Mouse (Mus musculus) heart, embryonic 14.5 days (tissue): Measurements from ENCODE around the gene Brsk2. TPM values are rescaled to one million over a fixed set of nuclear protein-coding genes. Genes with fewer than 3 reads are reported as not detected.

Experiments used
- ATAC-seq: fragments of 200-750 bp; cut with Nextera tagmentation; 2 replicates; pipeline ENCODE4 v1.8.0; 2017; ENCODE audit warnings: low read depth, moderate TSS enrichment; ENCODE audit not compliant: insufficient number of reproducible peaks, insufficient read depth, low FRiP score
- H3K27ac ChIP-seq, 2 experiments: fragments of 200-500 bp in 1 of 2; fragments of 300-500 bp in 1 of 2; sonication (generic) in 1 of 2; replicated peaks in 1 of 2; 2 replicates each; pipeline ENCODE4 v1.5.1; 2012 to 2014; ENCODE audit warnings: low read depth in 2 of 2, low read length in 2 of 2, control low read depth in 1 of 2, mild to moderate bottlenecking in 1 of 2, mixed read lengths in 1 of 2; ENCODE audit not compliant: control insufficient read depth in 1 of 2, insufficient read depth in 1 of 2
- H3K27me3 ChIP-seq: fragments of 300-500 bp; sonication (generic); 2 replicates; pipeline ENCODE4 v1.6.1; 2014; ENCODE audit warnings: mild to moderate bottlenecking, low read length, control low read depth; ENCODE audit not compliant: control insufficient read depth, insufficient read depth
- H3K36me3 ChIP-seq: fragments of 300-500 bp; sonication (generic); 2 replicates; pipeline ENCODE4 v1.6.1; 2014; ENCODE audit warnings: mild to moderate bottlenecking, control low read depth, low read length, mixed read lengths; ENCODE audit not compliant: control insufficient read depth, insufficient read depth
- H3K4me1 ChIP-seq, 2 experiments: fragments of 200-500 bp in 1 of 2; fragments of 300-500 bp in 1 of 2; sonication (generic) in 1 of 2; 2 replicates each; pipeline ENCODE4 v1.6.1; 2012 to 2014; ENCODE audit warnings: low read length in 2 of 2, control low read depth in 1 of 2, mixed read lengths in 1 of 2; ENCODE audit not compliant: control insufficient read depth in 2 of 2, insufficient read depth in 2 of 2
- H3K4me2 ChIP-seq: fragments of 300-500 bp; sonication (generic); 2 replicates; pipeline ENCODE4 v1.6.1; 2014; ENCODE audit warnings: mild to moderate bottlenecking, low read length
- H3K4me3 ChIP-seq, 2 experiments: fragments of 200-500 bp in 1 of 2; fragments of 300-500 bp in 1 of 2; sonication (generic) in 1 of 2; 2 replicates each; pipeline ENCODE4 v1.5.1; 2012 to 2014; ENCODE audit warnings: low read length in 2 of 2, mild to moderate bottlenecking in 2 of 2, control low read depth in 1 of 2, low read depth in 1 of 2, moderate library complexity in 1 of 2; ENCODE audit not compliant: control insufficient read depth in 1 of 2, insufficient read depth in 1 of 2
- H3K9ac ChIP-seq: fragments of 300-500 bp; sonication (generic); 2 replicates; pipeline ENCODE4 v1.6.1; 2014; ENCODE audit warnings: mild to moderate bottlenecking, low read length
- H3K9me3 ChIP-seq: fragments of 300-500 bp; sonication (generic); 2 replicates; pipeline ENCODE4 v1.6.1; 2016; ENCODE audit warnings: low read length, control low read depth; ENCODE audit not compliant: control insufficient read depth
- WGBS: fragments of 180-500 bp; shearing (Covaris S2); extraction: QIAGEN DNeasy Blood & Tissue Kit; methylation state at CpG from one replicate; pipeline ENCODE4 v1.1.7; 2014; 5-methylcytosine and 5-hydroxymethylcytosine counted together
- polyA plus RNA-seq: library from polyadenylated mRNA; unstranded; fragments of >200 nt; fragmentation: Nextera tagmentation; extraction: Ambion mirVana; gene quantifications from 2 replicates; pipeline ENCODE4 v1.2.1, GENCODE M21; 2014

Brsk2 gene
- polyA plus RNA-seq, 1 experiment from 2014 or later = 0.27 TPM

DNA sequence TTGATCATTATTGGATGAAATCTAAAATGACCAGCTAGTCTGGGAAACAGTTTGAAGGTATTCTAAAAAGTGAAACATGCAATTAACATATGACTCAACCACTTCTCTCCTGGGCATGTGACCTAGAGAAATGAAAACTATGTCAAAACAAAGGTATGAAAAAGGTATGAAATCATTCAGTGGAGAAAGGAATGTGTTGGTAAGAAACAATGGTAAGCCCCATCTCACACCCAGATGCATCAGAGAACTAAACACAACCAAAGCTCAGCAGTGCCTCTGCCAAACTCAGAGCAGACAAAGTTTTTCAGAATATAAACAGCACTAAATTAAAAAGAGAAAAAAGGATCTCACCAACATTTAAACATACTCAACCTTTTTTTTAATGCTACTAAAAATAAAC, 80.5 kb downstream of the Brsk2 start:
- no peak for ATAC-seq
- Histone ChIP-seq H3K4me3 (no peak overlapping the region), H3K9me3 (no peaks in the 10 kb centered on the region), H3K27me3 (no peaks in the 10 kb centered on the region), H3K4me1 (peaks cover 15 to 35% of the 10 kb centered on the region in 2 experiments), H3K36me3 (no peaks in the 10 kb centered on the region), H3K4me2 (no peak overlapping the region), H3K27ac (no peak overlapping the region), H3K9ac (no peak overlapping the region)

DNA sequence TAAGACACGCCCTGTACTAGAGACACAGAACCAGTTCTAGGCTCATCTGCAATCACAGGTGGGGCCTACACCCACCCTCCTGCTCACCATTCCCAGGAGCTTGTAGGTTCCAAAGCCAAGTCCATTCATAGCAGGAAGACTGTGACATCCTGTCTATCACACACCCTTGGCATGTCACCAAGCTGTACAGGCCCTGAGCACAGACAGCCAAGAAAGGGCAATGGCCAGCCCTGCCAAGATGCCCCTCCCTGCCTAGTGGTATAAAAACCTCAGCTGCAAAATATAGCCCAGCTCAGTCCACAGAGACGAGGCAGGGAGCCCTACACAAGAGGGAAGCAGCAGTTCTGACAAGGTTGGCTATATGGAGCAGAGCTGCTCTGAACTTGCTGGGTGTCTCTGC, 84.6 kb downstream of the Brsk2 start:
- H3K4me3 ChIP-seq = no peak overlapping the region
- no peak overlapping the region for H3K9ac ChIP-seq
- no peaks in the 10 kb centered on the region for H3K36me3 ChIP-seq
- H3K9me3 ChIP-seq = no peaks in the 10 kb centered on the region
- H3K27me3 ChIP-seq = no peaks in the 10 kb centered on the region
- H3K4me2 ChIP-seq = no peak overlapping the region
- peak; percentile 33; the same call in 1 of the 2 replicates for ATAC-seq
- H3K27ac ChIP-seq = no peak overlapping the region
- WGBS = 52% methylated on average over 2 of the region's 2 CpGs
- peaks cover 5 to 29% of the 10 kb centered on the region in 2 experiments for H3K4me1 ChIP-seq

DNA sequence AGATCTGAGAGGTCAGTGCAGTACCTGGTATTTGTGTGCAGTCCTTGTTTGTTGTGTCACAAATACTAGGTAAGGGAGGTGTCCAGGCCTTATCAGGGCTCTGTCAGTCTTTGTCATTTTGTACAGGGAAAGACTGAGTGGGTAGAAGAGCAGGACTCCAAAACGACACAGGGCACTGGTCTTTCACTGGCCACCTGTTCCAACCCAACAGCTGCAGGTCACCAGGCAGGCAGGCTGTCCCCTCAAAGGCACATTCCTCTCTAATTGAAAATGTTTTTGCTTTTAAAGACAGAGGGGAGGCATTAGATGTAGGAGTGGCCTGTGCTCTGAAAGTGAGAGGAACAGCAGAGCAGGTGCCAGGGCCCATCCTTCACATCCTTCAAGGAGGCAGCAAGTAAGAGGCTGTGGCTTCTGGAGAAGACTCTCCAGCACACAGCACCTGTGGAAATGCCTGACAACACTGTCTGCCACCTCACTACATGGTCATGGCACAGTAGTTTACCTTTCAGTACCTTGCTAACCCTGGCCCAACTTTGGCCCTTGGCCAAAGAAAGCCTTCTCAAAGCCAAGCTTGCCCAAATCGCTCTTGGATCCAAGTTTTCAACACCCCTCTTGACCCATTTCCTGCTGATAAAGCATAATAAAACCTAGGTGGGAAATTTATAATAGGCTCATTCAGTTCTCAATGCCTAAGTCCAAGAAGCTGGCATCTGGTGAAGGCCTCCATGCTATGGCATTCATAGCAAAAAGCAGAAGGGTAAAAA, 85.7 kb downstream of the Brsk2 start:
- Histone ChIP-seq H3K4me1 (peaks cover 5 to 31% of the 10 kb centered on the region in 2 experiments), H3K9me3 (no peaks in the 10 kb centered on the region), H3K4me3 (no peak overlapping the region), H3K36me3 (no peaks in the 10 kb centered on the region), H3K27ac (no peak overlapping the region), H3K4me2 (no peak overlapping the region), H3K9ac (no peak overlapping the region), H3K27me3 (no peaks in the 10 kb centered on the region)
- WGBS = 38% methylated on average over 2 of the region's 2 CpGs
- no peak for ATAC-seq

DNA sequence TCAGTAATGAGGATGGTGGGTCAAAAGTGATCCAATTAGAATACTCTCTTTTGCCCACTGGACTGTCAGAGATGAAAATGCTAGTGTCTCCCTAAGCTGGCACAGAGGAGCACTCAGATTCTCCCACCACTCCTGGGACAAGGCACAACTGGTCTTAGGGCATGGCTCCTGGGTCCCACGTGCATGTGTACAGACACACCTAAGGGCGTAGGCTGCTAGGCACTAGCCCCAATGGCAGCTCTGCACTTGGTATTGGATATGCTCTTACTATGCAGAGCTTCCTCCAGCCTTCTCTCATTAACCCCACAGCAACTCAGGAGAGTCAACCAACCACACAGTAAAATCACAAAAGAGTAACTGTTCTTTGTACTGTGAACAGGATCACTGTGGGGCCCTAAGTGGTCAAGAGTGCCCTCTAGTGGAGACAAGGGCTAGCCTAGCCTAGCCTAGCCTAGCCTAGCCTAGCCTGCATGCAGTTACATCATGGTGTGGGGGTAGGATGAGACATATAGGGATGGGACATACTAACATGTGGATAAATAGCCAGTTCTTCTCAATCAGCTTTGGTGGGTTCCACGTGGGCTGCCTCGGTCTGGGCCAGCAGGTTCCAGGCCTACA, 88.1 kb downstream of the Brsk2 start:
- Histone ChIP-seq H3K9me3 (no peaks in the 10 kb centered on the region), H3K4me3 (no peak overlapping the region), H3K36me3 (no peaks in the 10 kb centered on the region), H3K9ac (no peak overlapping the region), H3K4me1 (peaks cover 5 to 26% of the 10 kb centered on the region in 2 experiments), H3K4me2 (no peak overlapping the region), H3K27me3 (no peaks in the 10 kb centered on the region), H3K27ac (no peak overlapping the region)
- no peak for ATAC-seq
- 71% methylated on average over 4 of the region's 4 CpGs for WGBS

DNA sequence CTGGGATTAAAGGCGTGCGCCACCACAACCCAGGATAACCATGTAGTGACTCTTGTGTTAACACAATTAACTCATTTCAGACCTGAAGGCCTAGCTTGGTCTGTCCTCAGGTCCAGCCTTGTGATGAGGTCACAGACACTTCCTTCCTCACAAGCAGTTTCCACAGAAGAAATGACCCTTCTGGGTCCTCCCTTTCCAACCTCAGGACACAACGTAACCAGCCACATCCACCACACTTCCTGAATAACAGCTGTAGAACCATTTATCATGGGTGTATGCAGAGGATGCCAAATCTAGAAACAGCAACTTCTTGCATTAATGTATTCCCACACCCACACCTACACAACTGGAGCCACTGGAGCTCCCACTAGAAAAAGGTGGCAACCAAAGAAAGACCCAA, 91.2 kb downstream of the Brsk2 start:
- H3K4me2 ChIP-seq = no peak overlapping the region
- no peaks in the 10 kb centered on the region; the same call in 1 of the 2 replicates for H3K36me3 ChIP-seq
- WGBS = 82% methylated on average over 3 of the region's 3 CpGs
- ATAC-seq = no peak
- no peak overlapping the region for H3K4me3 ChIP-seq
- H3K9me3 ChIP-seq = no peaks in the 10 kb centered on the region
- no peak overlapping the region for H3K9ac ChIP-seq
- H3K27me3 ChIP-seq = no peaks in the 10 kb centered on the region
- H3K27ac ChIP-seq = peak overlapping the region in 1 of 2 experiments; percentile 24; a peak in 1 of 4 replicates
- H3K4me1 ChIP-seq = peaks cover 0 to 10% of the 10 kb centered on the region in 2 experiments; a peak in 2 of 4 replicates

DNA sequence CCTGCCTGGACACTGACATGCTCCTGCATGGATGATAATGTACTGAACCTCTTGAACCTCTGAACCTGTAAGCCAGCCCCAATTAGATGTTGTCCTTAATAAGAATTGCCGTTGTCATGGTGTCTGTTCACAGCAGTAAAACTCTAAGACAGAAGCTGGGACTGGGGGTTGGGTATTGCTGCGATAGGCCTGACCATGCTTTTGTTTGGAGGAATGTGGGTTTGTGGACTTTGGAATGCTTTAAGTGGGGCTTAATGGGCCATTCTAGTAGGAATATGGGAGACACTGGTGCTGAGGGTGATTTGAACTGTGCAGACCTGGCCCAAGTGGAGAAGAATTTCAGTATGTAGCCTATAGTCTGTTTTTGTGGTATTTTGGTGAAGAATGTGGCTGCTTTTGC, 95.8 kb downstream of the Brsk2 start:
- H3K27ac ChIP-seq = no peak overlapping the region
- no peak overlapping the region for H3K9ac ChIP-seq
- 61% methylated on average over 2 of the region's 2 CpGs for WGBS
- no peak overlapping the region for H3K4me3 ChIP-seq
- H3K27me3 ChIP-seq = no peaks in the 10 kb centered on the region
- no peak overlapping the region for H3K4me2 ChIP-seq
- H3K9me3 ChIP-seq = no peaks in the 10 kb centered on the region
- H3K4me1 ChIP-seq = peaks cover 0 to 3% of the 10 kb centered on the region in 2 experiments; a peak in 1 of 4 replicates
- H3K36me3 ChIP-seq = no peaks in the 10 kb centered on the region; the same call in 1 of the 2 replicates
- ATAC-seq = no peak

DNA sequence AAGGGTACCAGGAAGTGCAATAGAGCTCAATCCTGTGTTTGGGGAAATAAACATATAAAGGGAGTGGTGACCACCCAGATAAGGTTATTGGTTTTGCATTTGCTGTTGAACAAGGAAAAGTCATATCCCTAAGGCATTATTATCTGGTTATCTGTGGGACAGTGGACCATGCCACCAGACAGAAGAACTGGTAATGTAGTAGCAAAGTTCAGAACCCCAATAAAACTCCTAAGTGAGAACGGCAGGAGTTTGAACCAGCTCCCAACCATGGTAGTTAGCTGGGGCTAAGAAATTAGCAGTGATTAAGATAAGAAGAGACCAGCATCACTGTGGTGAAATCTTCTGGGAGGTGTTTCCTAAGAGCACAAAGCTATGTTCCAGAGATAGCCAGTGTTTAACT, 96.4 kb downstream of the Brsk2 start:
- no peaks in the 10 kb centered on the region for H3K27me3 ChIP-seq

More for the DNA sequence above, 96.4 kb downstream of the Brsk2 start:
- ATAC-seq = no peak
- Histone ChIP-seq H3K27ac (no peak overlapping the region), H3K9ac (no peak overlapping the region), H3K4me2 (no peak overlapping the region), H3K9me3 (no peaks in the 10 kb centered on the region), H3K4me3 (no peak overlapping the region), H3K4me1 (peaks cover 0 to 5% of the 10 kb centered on the region in 2 experiments; a peak in 1 of 4 replicates), H3K36me3 (no peaks in the 10 kb centered on the region; the same call in 1 of the 2 replicates)
- WGBS = 76% methylated on average over 1 of the region's 1 CpGs
